Mouse (Mus musculus): ENCODE results near the gene Kif18b.
A peak's percentile ranks its signal among the peaks of the same experiment; 100 is the strongest.

DNA sequence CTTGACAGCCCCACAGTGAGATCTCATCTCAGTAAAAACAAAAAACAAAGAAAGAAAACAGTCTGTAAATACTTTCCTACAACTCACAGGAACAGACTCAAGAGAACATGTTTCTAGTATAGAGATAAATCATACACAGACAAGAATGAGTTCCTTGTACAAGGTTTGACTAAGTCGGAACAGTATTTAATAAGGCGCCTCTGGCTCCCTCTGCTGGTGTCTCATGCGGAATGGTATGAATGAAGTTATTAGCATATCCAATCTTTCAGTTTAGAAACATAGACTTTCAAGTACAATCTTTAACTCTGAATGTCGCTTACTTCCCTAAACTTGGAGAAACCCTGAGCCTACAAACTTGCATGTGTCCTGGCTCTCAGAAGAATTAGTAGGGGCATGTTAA lies 60.7 kb downstream of the Kif18b start:
- TF ChIP-seq POLR2A (IDR thresholded peaks at IDR 0.05; ENCODE audit: extremely low read depth, insufficient read depth, low read length) (no peak), CTCF (IDR thresholded peaks at IDR 0.05; ENCODE audit: extremely low read depth, insufficient read depth, low read length) (peak; percentile 58; the same call in 1 of the 2 replicates)

All from cortical plate, adult 2 months (tissue).